Mouse (Mus musculus): Measurements from ENCODE around the gene Ankmy1. TPM values are rescaled to one million over a fixed set of nuclear protein-coding genes. Genes with fewer than 3 reads are reported as not detected.
A peak's percentile ranks its signal among the peaks of the same experiment; 100 is the strongest.

Gene Ankmy1
- polyA plus RNA-seq (2016; fragmentation: Nextera tagmentation; extraction: Ambion mirVana) = 0.45 and 0.80 TPM in 2 replicates

- ATAC-seq (ENCODE audit: low FRiP score, low read depth) = peak; percentile 39
- H3K9ac ChIP-seq (replicated peaks) = no peak within 1 kb of the TSS
Observed at GRCm38 (mm10) chr1:92902786-92903185, at the start of gene Ankmy1. Gene Ankmy1, minus strand, starts transcription at chr1:92902906.

GRCm38 (mm10) chr1:92950607-92951006, 47.9 kb upstream of the Ankmy1 start, which contains the start of gene Gpr35:
Gene Gpr35, plus strand, starts transcription at chr1:92950865.
- Histone ChIP-seq H3K36me3 (peaks cover 34% of the 10 kb centered on the region), H3K9ac (replicated peaks) (no peak within 1 kb of the TSS), H3K4me3 (no peak within 1 kb of the TSS), H3K27ac (replicated peaks) (no peak within 1 kb of the TSS), H3K4me1 (no peaks in the 10 kb centered on the region), H3K9me3 (no peaks in the 10 kb centered on the region), H3K4me2 (replicated peaks) (no peak within 1 kb of the TSS), H3K27me3 (no peaks in the 10 kb centered on the region)
- no peak for ATAC-seq (ENCODE audit: low FRiP score, low read depth)
- 76% methylated on average over 5 of the region's 5 CpGs for WGBS

More at GRCm38 (mm10) chr1:92902786-92903185, at the start of gene Ankmy1:
- 1% methylated on average over 15 of the region's 15 CpGs for WGBS
- Histone ChIP-seq H3K9me3 (no peaks in the 10 kb centered on the region), H3K27me3 (peaks cover 29% of the 10 kb centered on the region), H3K4me3 (peak within 1 kb of the TSS; percentile 30), H3K4me1 (peaks cover 17% of the 10 kb centered on the region), H3K4me2 (replicated peaks) (peak within 1 kb of the TSS; percentile 50), H3K36me3 (no peaks in the 10 kb centered on the region), H3K27ac (replicated peaks) (no peak within 1 kb of the TSS)

DNA sequence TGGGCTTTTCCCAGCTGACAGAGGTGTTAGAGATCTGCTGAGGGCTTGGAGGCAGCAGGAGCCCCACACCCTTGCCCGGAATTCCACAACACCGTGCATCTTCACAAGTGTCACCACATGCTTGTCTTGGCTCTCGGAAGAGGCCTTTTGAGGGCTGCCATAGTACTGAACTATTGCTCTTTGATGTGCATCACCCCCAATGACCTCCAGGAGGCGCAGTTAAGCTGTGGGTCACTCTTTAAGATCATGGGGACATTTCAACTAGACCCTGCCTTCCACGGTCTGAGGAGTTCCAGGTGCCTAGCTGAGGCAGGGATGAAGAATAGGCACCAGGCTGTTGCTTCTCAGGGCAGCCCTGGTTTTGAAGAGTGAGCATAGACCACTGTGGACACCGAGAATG, 46.7 kb upstream of the Ankmy1 start:
- Histone ChIP-seq H3K36me3 (peaks cover 46% of the 10 kb centered on the region), H3K4me1 (no peaks in the 10 kb centered on the region), H3K9ac (replicated peaks) (no peak overlapping the region), H3K27ac (replicated peaks) (no peak overlapping the region), H3K9me3 (no peaks in the 10 kb centered on the region), H3K4me2 (replicated peaks) (no peak overlapping the region), H3K27me3 (no peaks in the 10 kb centered on the region), H3K4me3 (no peak overlapping the region)
- ATAC-seq (ENCODE audit: low FRiP score, low read depth) = no peak
- 69% methylated on average over 6 of the region's 6 CpGs for WGBS

GRCm38 (mm10) chr1:92947966-92948365, 45.3 kb upstream of the Ankmy1 start:
- no peak overlapping the region for H3K9ac ChIP-seq (replicated peaks)
- no peak overlapping the region for H3K4me2 ChIP-seq (replicated peaks)
- no peak overlapping the region for H3K4me3 ChIP-seq
- no peak overlapping the region for H3K27ac ChIP-seq (replicated peaks)
- no peak for ATAC-seq (ENCODE audit: low FRiP score, low read depth)
- no peaks in the 10 kb centered on the region for H3K4me1 ChIP-seq
- peaks cover 60% of the 10 kb centered on the region for H3K36me3 ChIP-seq
- H3K27me3 ChIP-seq = no peaks in the 10 kb centered on the region
- H3K9me3 ChIP-seq = no peaks in the 10 kb centered on the region
- 98% methylated on average over 3 of the region's 3 CpGs for WGBS

DNA sequence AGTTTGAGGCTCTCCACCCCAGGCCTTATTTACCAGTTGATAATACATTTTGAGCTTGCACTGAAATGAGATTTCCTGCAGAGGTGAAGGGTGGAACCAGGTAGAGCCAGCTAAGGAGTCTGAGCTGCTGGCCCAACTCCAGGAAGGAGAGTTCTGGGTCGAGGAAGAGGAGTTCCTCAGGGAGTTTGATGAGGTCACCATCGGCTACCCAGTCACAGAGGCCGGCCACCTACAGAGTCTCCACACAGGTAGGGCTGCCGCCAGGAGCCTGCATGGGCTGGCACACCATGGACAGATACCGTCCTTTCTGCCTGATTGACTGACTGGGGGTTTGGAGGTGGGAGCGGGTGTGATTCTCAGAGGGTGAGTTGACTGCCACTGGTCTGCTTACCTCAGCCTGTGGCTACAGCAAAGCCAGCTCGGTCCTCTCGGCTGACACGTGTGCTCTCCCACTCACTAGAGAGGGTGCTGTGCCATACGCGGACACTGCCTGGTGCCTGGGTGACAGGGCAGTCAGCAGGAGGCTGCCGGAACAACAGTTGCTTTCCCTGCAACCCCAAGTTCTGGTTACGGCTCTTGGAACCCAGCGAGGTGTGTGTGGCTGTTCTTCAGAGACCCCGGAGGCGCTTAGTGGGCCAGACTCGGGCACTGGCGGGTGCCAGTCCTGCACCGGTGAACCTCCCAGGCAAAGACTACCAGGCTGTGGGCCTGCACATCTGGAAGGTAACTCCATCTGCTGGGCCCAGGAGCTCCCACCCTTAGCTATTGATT, 40.7 kb upstream of the Ankmy1 start:
- Histone ChIP-seq H3K36me3 (peaks cover 97% of the 10 kb centered on the region), H3K4me1 (no peaks in the 10 kb centered on the region), H3K4me2 (replicated peaks) (no peak overlapping the region), H3K27ac (replicated peaks) (no peak overlapping the region), H3K9ac (replicated peaks) (no peak overlapping the region), H3K4me3 (no peak overlapping the region), H3K27me3 (no peaks in the 10 kb centered on the region), H3K9me3 (no peaks in the 10 kb centered on the region)
- WGBS = 93% methylated on average over 19 of the region's 19 CpGs
- no peak for ATAC-seq (ENCODE audit: low FRiP score, low read depth)

DNA sequence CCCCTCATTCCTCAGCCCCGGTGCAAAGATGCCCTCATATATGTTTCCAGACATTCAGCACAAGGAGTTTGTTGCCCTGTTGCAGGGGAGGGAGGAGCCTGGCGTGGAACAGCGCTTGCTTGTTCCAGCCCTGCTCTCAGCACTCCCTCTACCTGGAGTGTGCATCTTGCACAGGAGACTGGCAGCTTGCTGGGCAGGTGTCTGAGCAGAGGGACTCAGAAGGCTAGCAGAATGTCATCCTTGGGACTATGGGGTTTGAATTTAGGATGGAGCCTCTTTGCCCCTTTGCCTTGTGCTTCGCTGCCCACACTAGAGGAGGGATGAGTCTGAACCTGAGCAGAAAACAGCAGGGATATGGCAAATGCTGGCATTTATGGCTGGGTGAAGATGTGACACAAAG, 37.0 kb upstream of the Ankmy1 start:
- WGBS = 97% methylated on average over 4 of the region's 4 CpGs

DNA sequence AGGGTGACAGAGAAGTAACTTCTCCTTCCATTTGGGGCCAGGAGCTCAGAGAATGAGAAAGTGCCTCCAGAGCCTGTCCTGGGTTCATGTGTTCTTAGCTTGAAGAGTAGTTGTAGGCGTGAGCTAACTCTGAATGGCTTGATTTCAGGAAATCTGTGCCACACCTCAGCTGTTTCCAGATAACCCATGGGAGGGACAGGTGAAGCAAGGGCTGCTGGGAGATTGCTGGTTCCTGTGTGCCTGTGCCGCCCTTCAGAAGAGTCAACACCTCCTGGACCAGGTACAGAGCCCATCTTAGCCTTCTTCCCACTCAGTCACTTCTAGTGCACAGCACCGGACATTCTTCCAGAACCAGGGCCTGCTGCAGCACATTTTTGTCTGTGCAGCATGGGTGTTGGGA, 35.1 kb upstream of the Ankmy1 start:
- no peak overlapping the region for H3K4me2 ChIP-seq (replicated peaks)
- H3K4me3 ChIP-seq = no peak overlapping the region
- 90% methylated on average over 3 of the region's 3 CpGs for WGBS
- no peak for ATAC-seq (ENCODE audit: low FRiP score, low read depth)
- no peak overlapping the region for H3K27ac ChIP-seq (replicated peaks)
- H3K4me1 ChIP-seq = peaks cover 27% of the 10 kb centered on the region
- H3K9ac ChIP-seq (replicated peaks) = no peak overlapping the region
- H3K9me3 ChIP-seq = no peaks in the 10 kb centered on the region
- H3K36me3 ChIP-seq = peaks cover 46% of the 10 kb centered on the region
- H3K27me3 ChIP-seq = no peaks in the 10 kb centered on the region

More for the DNA sequence above, 37.0 kb upstream of the Ankmy1 start:
- H3K4me1 ChIP-seq = peaks cover 23% of the 10 kb centered on the region
- H3K9ac ChIP-seq (replicated peaks) = no peak overlapping the region
- H3K36me3 ChIP-seq = peaks cover 66% of the 10 kb centered on the region
- H3K27ac ChIP-seq (replicated peaks) = no peak overlapping the region
- H3K4me3 ChIP-seq = no peak overlapping the region
- H3K9me3 ChIP-seq = no peaks in the 10 kb centered on the region
- no peaks in the 10 kb centered on the region for H3K27me3 ChIP-seq
- H3K4me2 ChIP-seq (replicated peaks) = no peak overlapping the region
- no peak for ATAC-seq (ENCODE audit: low FRiP score, low read depth)

- 80% methylated on average over 3 of the region's 3 CpGs for WGBS
- ATAC-seq (ENCODE audit: low FRiP score, low read depth) = no peak
- no peaks in the 10 kb centered on the region for H3K9me3 ChIP-seq
- H3K27me3 ChIP-seq = peaks cover 5% of the 10 kb centered on the region; the same call in 1 of the 2 replicates
- H3K4me3 ChIP-seq = peak overlapping the region; percentile 82; the same call in 1 of the 2 replicates
- peaks cover 27% of the 10 kb centered on the region for H3K4me1 ChIP-seq
- H3K4me2 ChIP-seq (replicated peaks) = peak overlapping the region; percentile 67
- 0 out of 2 replicates have a peak overlapping the region, but pooled peaks have one; percentile 12 for H3K9ac ChIP-seq (replicated peaks)
- H3K36me3 ChIP-seq = peaks cover 33% of the 10 kb centered on the region
- no peak overlapping the region for H3K27ac ChIP-seq (replicated peaks)
Observed at GRCm38 (mm10) chr1:92936467-92936866, 33.8 kb upstream of the Ankmy1 start.

- peaks cover 5% of the 10 kb centered on the region; the same call in 1 of the 2 replicates for H3K27me3 ChIP-seq
- peak overlapping the region; percentile 82 for H3K4me3 ChIP-seq
- H3K9me3 ChIP-seq = no peaks in the 10 kb centered on the region
- H3K36me3 ChIP-seq = peaks cover 30% of the 10 kb centered on the region
- ATAC-seq (ENCODE audit: low FRiP score, low read depth) = no peak
- H3K4me1 ChIP-seq = peaks cover 27% of the 10 kb centered on the region
- peak overlapping the region; percentile 50 for H3K9ac ChIP-seq (replicated peaks)
- H3K27ac ChIP-seq (replicated peaks) = no peak overlapping the region
- 51% methylated on average over 2 of the region's 2 CpGs for WGBS
- peak overlapping the region; percentile 67 for H3K4me2 ChIP-seq (replicated peaks)
Observed at GRCm38 (mm10) chr1:92935977-92936376, 33.3 kb upstream of the Ankmy1 start.

DNA sequence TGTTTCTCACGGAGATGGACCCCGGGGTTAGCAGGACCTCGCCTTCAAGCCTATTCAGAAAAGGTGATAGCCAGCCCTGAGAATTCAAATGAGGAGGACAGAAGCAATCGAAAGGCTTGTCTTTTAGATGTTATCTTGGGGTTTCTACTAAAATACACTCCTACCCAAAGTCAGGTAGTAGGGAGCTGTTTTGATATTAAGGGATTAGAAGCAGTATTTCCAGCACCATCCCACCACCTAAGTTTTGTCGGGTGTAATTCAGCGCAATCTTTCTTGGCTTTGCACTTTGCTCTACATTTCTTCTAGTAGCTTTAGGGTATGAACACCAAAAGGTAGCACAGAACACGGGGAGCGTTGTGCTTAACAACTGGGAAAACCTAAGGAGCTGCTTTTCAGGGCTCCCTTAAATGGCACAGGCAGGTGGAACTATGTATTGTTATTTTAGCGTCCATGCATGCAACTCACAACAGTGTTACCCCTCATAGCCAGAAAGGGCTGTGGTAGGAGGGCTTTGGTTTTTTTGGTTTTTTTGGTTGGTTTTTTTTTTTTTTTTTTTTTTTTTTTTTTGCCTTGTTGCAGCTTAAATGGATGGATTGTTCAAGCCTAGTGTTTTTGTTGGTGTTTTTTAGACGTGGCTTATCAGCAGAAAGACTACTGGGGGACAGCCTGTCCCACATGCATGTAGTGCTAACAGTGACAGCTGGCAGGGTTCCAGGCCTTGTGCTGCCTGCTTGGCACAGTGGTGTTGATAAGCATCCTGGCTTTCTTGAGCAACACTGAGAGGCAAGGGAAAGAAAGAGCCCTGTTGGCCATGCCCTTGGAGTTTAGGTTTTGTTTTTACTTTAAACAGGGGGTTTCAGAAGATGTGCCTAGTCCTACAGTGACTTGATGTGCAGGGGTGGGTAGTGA, 32.6 kb upstream of the Ankmy1 start:
- H3K27me3 ChIP-seq = peaks cover 5% of the 10 kb centered on the region; the same call in 1 of the 2 replicates
- peak overlapping the region; percentile 82 for H3K4me3 ChIP-seq
- peak overlapping the region; percentile 67 for H3K4me2 ChIP-seq (replicated peaks)
- peak overlapping the region; percentile 97 for H3K27ac ChIP-seq (replicated peaks)
- ATAC-seq (ENCODE audit: low FRiP score, low read depth) = no peak
- H3K4me1 ChIP-seq = peaks cover 27% of the 10 kb centered on the region
- peaks cover 24% of the 10 kb centered on the region for H3K36me3 ChIP-seq
- no peaks in the 10 kb centered on the region for H3K9me3 ChIP-seq
- WGBS = 21% methylated on average over 10 of the region's 10 CpGs
- H3K9ac ChIP-seq (replicated peaks) = peak overlapping the region; percentile 85

DNA sequence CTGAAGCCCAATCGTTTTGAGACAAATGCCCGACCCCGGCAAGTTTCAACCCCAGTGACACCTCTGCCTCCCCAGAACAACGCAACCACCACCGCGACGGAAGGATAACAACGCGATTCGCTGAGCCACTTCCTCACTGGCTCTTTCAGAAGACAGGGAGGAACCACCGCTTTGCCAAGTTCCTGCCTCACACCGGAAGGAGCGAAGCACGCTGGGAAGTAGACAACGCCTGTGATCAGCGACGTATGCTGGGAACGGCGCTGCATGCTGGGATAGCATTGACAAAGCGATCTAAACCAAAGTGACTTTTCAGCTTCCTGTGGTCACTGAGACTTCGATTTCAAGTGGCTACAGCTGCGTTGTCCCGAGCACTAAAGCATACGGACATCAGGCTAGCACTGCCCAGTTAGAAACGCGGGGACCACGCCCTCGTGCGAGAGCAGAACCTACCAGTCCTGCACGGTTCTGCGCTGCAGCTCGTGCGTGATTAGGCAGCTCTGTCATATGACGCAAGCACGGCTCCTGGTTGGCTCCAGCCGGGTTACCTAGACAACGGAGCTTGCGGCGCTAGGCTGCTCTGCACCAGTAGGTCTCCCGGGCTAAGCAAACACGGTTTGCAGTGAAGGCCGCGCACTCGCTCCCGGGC, 31.6 kb upstream of the Ankmy1 start, which contains the start of gene Capn10:
TSS of gene Capn10 (plus strand) at position 195 of the 646 bp plus-strand sequence.
- Histone ChIP-seq H3K9ac (replicated peaks) (peak within 1 kb of the TSS; percentile 85), H3K4me3 (peak within 1 kb of the TSS; percentile 82), H3K4me1 (peaks cover 27% of the 10 kb centered on the region), H3K27me3 (peaks cover 15% of the 10 kb centered on the region; the same call in 1 of the 2 replicates), H3K27ac (replicated peaks) (peak within 1 kb of the TSS; percentile 97), H3K4me2 (replicated peaks) (peak within 1 kb of the TSS; percentile 67), H3K9me3 (no peaks in the 10 kb centered on the region), H3K36me3 (peaks cover 14% of the 10 kb centered on the region)
- under 1% methylated on average over 45 of the region's 45 CpGs for WGBS
- ATAC-seq (ENCODE audit: low FRiP score, low read depth) = peak; percentile 100

Data from midbrain, embryonic 12.5 days (tissue).